Mouse (Mus musculus) cerebellum, adult (tissue): ENCODE results near the gene Myo15.
"Not testable (repeated sequence)": the region's sequence is repeated elsewhere in the genome, so short reads cannot be mapped to it uniquely, and the experiment has no call there.

Experiments
- ATAC-seq: cut with Nextera tagmentation; 2 replicates; pipeline ENCODE4 v1.9.2; 2017; ENCODE audit warnings: mild to moderate bottlenecking, moderate library complexity, mixed read lengths; ENCODE audit not compliant: insufficient number of reproducible peaks, low FRiP score, low TSS enrichment

Gene Myo15

GRCm38 (mm10) chr11:60469039-60469438, at the start of gene Myo15:
TSS of gene Myo15 (plus strand) at chr11:60469339.
- ATAC-seq, result no peak

GRCm38 (mm10) chr11:60422046-60422668, 47.0 kb upstream of the Myo15 start:
- no peak for ATAC-seq

GRCm38 (mm10) chr11:60423006-60423405, 46.1 kb upstream of the Myo15 start:
- ATAC-seq, result no peak

GRCm38 (mm10) chr11:60426417-60426816, 42.7 kb upstream of the Myo15 start:
- no peak for ATAC-seq

- no peak for ATAC-seq
Observed at GRCm38 (mm10) chr11:60427628-60428027, 41.5 kb upstream of the Myo15 start.

GRCm38 (mm10) chr11:60433501-60433900, 35.6 kb upstream of the Myo15 start:
- ATAC-seq, result no peak

GRCm38 (mm10) chr11:60435133-60435532, 34.0 kb upstream of the Myo15 start:
- ATAC-seq, result no peak

- no peak for ATAC-seq
Observed at GRCm38 (mm10) chr11:60436618-60437017, 32.5 kb upstream of the Myo15 start.

- ATAC-seq, result not testable (repeated sequence)
Observed at GRCm38 (mm10) chr11:60439621-60440020, 29.5 kb upstream of the Myo15 start.

GRCm38 (mm10) chr11:60440176-60440575, 29.0 kb upstream of the Myo15 start:
- no peak for ATAC-seq

GRCm38 (mm10) chr11:60442896-60443295, 26.2 kb upstream of the Myo15 start:
- no peak for ATAC-seq

- no peak for ATAC-seq
Observed at GRCm38 (mm10) chr11:60444007-60444406, 25.1 kb upstream of the Myo15 start.

GRCm38 (mm10) chr11:60454080-60454744, 14.9 kb upstream of the Myo15 start, which contains the start of gene Drg2:
TSS of gene Drg2 (plus strand) at chr11:60454591.
- peak; percentile 84; the same call in 1 of the 2 replicates for ATAC-seq

GRCm38 (mm10) chr11:60454745-60455087, 14.4 kb upstream of the Myo15 start:
- ATAC-seq, result peak; percentile 22; the same call in 1 of the 2 replicates

- no peak for ATAC-seq
Observed at GRCm38 (mm10) chr11:60457973-60458372, 11.2 kb upstream of the Myo15 start.

- peak; percentile 66; the same call in 1 of the 2 replicates for ATAC-seq
Observed at GRCm38 (mm10) chr11:60465943-60466380, 3.2 kb upstream of the Myo15 start.

GRCm38 (mm10) chr11:60470743-60471142, 1.6 kb downstream of the Myo15 start:
- no peak for ATAC-seq

GRCm38 (mm10) chr11:60474534-60474933, 5.4 kb downstream of the Myo15 start:
- no peak for ATAC-seq

- no peak for ATAC-seq
Observed at GRCm38 (mm10) chr11:60475668-60476362, 6.7 kb downstream of the Myo15 start.

GRCm38 (mm10) chr11:60478121-60478520, 9.0 kb downstream of the Myo15 start:
- no peak for ATAC-seq

GRCm38 (mm10) chr11:60486267-60486666, 17.1 kb downstream of the Myo15 start:
- ATAC-seq, result no peak
